Mouse (Mus musculus) forebrain, embryonic 12.5 days (tissue): ENCODE results near the gene Plxna4. TPM values are rescaled to one million over a fixed set of nuclear protein-coding genes. Genes with fewer than 3 reads are reported as not detected.

Source experiments
- ATAC-seq: fragments of 200-750 bp; cut with Nextera tagmentation; 2 replicates; pipeline ENCODE4 v1.8.0; 2017; ENCODE audit warnings: moderate TSS enrichment; ENCODE audit not compliant: low FRiP score
- H3K27ac ChIP-seq: fragments of 300-500 bp; sonication (generic); 2 replicates; pipeline ENCODE4 v1.5.1; 2016; ENCODE audit warnings: mild to moderate bottlenecking
- H3K27me3 ChIP-seq: fragments of 300-500 bp; sonication (generic); 2 replicates; pipeline ENCODE4 v1.6.1; 2016; ENCODE audit warnings: mild to moderate bottlenecking
- H3K36me3 ChIP-seq: fragments of 300-500 bp; sonication (generic); replicated peaks from 2 replicates; pipeline ENCODE4 v1.6.1; 2016; ENCODE audit warnings: mild to moderate bottlenecking
- H3K4me1 ChIP-seq: fragments of 300-500 bp; sonication (generic); 2 replicates; pipeline ENCODE4 v1.6.1; 2016
- H3K4me2 ChIP-seq: fragments of 300-500 bp; sonication (generic); 2 replicates; pipeline ENCODE4 v1.6.1; 2016; ENCODE audit warnings: mild to moderate bottlenecking, moderate library complexity
- H3K4me3 ChIP-seq: fragments of 300-500 bp; sonication (generic); replicated peaks from 2 replicates; pipeline ENCODE4 v1.5.1; 2016; ENCODE audit warnings: mild to moderate bottlenecking
- H3K9ac ChIP-seq: fragments of 300-500 bp; sonication (generic); 2 replicates; pipeline ENCODE4 v1.6.1; 2016; ENCODE audit warnings: mild to moderate bottlenecking
- H3K9me3 ChIP-seq: fragments of 300-500 bp; sonication (generic); 2 replicates; pipeline ENCODE4 v1.6.1; 2016
- WGBS: fragments of 180-500 bp; shearing (Covaris S2); methylation state at CpG from one replicate; pipeline ENCODE4 v1.1.7; 2016; 5-methylcytosine and 5-hydroxymethylcytosine counted together
- polyA plus RNA-seq: library from polyadenylated mRNA; unstranded; fragments of >200 nt; fragmentation: Nextera tagmentation; extraction: Ambion mirVana; gene quantifications from 2 replicates; pipeline ENCODE4 v1.2.1, GENCODE M21; 2016

The Plxna4 gene
- polyA plus RNA-seq, 1 experiment from 2014 or later, result 9.2 TPM

DNA sequence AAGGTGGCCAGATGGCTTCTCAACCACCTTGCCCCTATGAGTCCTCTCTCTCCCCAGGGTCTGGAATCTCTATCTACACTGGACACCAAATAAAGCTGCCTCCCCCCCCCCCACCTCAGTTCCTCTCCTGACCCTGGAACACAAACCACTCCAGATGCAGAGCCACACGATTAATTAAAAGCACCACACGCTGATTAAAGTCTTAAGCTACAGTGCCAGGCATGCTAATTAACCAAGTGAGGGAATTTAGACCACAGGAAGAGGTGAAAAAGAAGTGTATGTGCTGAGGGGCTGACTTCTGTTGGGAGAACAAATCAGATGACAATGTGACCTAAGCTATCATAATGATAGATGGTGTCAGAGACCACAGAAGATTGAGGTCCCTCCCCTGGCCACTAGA lies 332.8 kb downstream of the Plxna4 start:
- ATAC-seq, result no peak
- Histone ChIP-seq H3K9ac (no peak overlapping the region), H3K4me1 (peaks cover 16% of the 10 kb centered on the region), H3K36me3 (no peaks in the 10 kb centered on the region), H3K4me2 (no peak overlapping the region), H3K4me3 (no peak overlapping the region), H3K27ac (no peak overlapping the region), H3K9me3 (no peaks in the 10 kb centered on the region), H3K27me3 (no peaks in the 10 kb centered on the region)
- WGBS, result 11% methylated on average over 2 of the region's 2 CpGs

DNA sequence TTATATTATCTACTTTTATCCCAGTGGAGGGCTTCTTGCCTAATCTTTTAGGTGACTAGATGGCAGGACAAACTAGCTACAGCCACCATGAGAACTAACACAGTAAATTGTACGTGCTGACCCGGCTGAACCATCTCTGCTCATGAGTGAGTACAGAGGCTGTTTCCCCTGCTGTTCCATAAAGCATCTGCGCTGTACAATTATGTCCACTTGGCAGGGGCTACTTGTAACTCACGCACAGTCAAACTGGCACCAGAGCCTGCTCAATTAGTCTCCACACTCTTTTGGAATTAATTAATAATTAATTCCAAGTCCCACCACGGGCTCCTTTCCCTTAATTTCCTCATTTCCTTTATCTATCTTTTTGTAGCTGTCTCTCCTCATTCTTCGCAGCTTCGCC lies 335.8 kb downstream of the Plxna4 start:
- no peak overlapping the region for H3K9ac ChIP-seq
- no peaks in the 10 kb centered on the region for H3K36me3 ChIP-seq
- WGBS, result 66% methylated on average over 7 of the region's 7 CpGs
- no peak overlapping the region for H3K4me3 ChIP-seq
- no peak overlapping the region for H3K4me2 ChIP-seq
- ATAC-seq, result peak; percentile 51; the same call in 1 of the 2 replicates
- no peak overlapping the region for H3K27ac ChIP-seq
- H3K9me3 ChIP-seq, result no peaks in the 10 kb centered on the region
- H3K4me1 ChIP-seq, result peaks cover 14% of the 10 kb centered on the region
- no peaks in the 10 kb centered on the region for H3K27me3 ChIP-seq

DNA sequence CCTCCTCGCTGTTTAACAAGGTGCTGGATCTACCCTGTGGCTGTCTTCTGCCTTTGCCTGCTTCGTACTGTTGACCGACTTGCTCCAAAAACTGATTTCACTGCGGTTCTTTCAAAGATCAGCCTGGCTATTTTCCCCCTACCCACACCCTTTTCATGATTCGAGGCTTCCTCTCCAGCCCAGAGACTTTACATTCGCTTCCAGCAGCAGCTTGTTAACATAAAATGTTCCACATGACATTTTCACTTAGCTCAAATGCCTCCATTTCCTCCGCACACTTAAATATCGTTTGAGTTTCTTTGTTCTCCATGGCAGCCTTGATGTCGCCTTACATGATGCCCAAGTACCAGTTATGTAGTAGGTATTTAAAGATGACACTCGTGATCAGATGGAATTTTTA lies 336.3 kb downstream of the Plxna4 start:
- no peak for ATAC-seq
- H3K36me3 ChIP-seq, result no peaks in the 10 kb centered on the region
- H3K4me1 ChIP-seq, result peaks cover 14% of the 10 kb centered on the region
- no peak overlapping the region for H3K27ac ChIP-seq
- H3K4me2 ChIP-seq, result no peak overlapping the region
- H3K9ac ChIP-seq, result no peak overlapping the region
- 82% methylated on average over 10 of the region's 10 CpGs for WGBS
- no peaks in the 10 kb centered on the region for H3K9me3 ChIP-seq
- H3K4me3 ChIP-seq, result no peak overlapping the region
- 0 out of 2 replicates have a peak, but pooled peaks cover 1% of the 10 kb centered on the region for H3K27me3 ChIP-seq

DNA sequence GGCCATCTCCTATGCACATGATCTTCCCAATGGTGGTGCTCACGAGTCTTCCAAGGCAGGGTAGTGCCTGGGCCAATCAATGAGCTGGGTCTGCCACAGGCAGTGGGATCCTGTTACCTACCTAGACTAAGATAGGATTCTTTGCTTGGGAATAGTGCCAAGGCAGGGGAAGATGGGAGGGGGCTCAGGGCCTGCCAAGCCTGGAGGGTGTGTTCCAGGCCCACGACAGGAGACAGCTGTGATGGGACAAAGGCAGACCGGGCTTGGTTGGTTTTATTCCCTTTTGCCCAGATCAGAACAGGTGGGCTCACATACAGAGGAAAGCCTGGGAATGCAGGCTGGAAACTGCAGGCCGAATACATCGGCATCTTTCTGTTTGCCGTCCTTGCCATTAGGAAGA lies 342.0 kb downstream of the Plxna4 start:
- Histone ChIP-seq H3K9ac (no peak overlapping the region), H3K4me2 (no peak overlapping the region), H3K36me3 (no peaks in the 10 kb centered on the region), H3K27ac (no peak overlapping the region), H3K9me3 (no peaks in the 10 kb centered on the region), H3K4me3 (no peak overlapping the region), H3K4me1 (peaks cover 7% of the 10 kb centered on the region), H3K27me3 (peaks cover 8% of the 10 kb centered on the region; the same call in 1 of the 2 replicates)
- no peak for ATAC-seq
- WGBS, result 72% methylated on average over 6 of the region's 6 CpGs

DNA sequence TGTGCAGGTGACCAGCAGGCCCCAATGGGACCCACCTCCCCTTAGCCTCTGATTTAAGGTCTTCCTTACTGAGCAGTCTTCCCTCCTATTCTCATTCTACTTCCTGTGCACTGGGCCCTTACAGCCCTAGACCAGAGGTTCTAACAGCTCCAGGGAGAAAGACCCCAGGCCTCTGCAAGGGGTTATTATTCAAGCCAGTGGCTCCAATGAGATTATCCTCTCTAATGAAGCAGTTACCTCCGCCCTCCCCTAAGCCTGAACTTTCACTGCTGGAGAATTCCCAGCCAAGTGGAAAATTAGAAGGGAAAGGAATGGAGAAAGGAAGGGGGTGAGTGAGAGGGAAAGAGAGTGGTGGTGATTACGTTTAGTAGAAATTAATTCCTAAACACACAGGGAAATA lies 345.0 kb downstream of the Plxna4 start:
- Histone ChIP-seq H3K9me3 (no peaks in the 10 kb centered on the region), H3K36me3 (no peaks in the 10 kb centered on the region), H3K4me1 (peaks cover 7% of the 10 kb centered on the region), H3K27ac (no peak overlapping the region), H3K9ac (no peak overlapping the region), H3K4me2 (no peak overlapping the region), H3K4me3 (no peak overlapping the region), H3K27me3 (peaks cover 15% of the 10 kb centered on the region)
- ATAC-seq, result no peak
- 11% methylated on average over 2 of the region's 2 CpGs for WGBS

DNA sequence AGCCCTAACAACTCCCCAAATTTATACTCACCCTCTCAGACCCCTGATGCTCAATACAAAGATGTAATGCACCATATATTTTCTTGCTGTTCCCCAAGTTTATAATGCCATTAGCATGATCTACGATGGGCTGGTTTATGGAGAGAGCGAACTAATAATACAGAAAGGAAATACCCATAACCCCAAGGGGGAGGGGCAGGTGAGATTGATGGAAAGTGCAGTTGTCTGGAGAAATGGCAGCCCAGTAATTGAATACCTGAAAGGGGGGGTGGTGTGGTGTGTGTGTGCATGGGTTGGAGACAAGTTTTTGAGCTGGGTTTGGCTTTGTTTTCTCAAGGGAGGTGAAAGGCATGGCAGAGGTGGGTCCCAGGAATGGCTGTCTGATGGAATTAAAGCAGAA lies 356.6 kb downstream of the Plxna4 start:
- no peak overlapping the region for H3K9ac ChIP-seq
- H3K9me3 ChIP-seq, result no peaks in the 10 kb centered on the region
- no peaks in the 10 kb centered on the region for H3K36me3 ChIP-seq
- H3K4me1 ChIP-seq, result peaks cover 4% of the 10 kb centered on the region; the same call in 1 of the 2 replicates
- no peaks in the 10 kb centered on the region; the same call in 1 of the 2 replicates for H3K27me3 ChIP-seq
- 98% methylated on average over 2 of the region's 2 CpGs for WGBS
- ATAC-seq, result no peak
- H3K4me2 ChIP-seq, result no peak overlapping the region
- H3K27ac ChIP-seq, result no peak overlapping the region
- H3K4me3 ChIP-seq, result no peak overlapping the region

DNA sequence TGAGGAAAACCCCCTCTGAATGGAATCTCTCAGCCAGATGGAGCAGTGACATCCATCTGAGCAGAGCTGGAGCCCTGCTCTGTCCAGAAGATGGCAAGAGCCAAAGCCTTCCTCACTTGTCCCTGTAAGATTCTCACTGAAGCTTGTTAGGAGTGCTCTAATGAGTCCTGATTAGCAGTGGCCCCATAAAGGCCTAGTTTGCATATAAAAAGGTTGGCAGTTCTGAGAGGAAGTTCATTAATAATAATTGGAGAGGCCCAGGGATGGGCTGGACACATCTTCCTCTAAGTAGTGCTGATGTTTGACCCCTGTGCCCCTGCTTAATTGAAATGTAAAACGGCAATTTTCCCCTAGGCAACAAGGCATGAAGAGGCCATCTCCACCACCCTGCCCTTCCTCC lies 361.4 kb downstream of the Plxna4 start:
- no peak for ATAC-seq
- H3K27me3 ChIP-seq, result no peaks in the 10 kb centered on the region; the same call in 1 of the 2 replicates
- 25% methylated on average over 1 of the region's 1 CpGs for WGBS

DNA sequence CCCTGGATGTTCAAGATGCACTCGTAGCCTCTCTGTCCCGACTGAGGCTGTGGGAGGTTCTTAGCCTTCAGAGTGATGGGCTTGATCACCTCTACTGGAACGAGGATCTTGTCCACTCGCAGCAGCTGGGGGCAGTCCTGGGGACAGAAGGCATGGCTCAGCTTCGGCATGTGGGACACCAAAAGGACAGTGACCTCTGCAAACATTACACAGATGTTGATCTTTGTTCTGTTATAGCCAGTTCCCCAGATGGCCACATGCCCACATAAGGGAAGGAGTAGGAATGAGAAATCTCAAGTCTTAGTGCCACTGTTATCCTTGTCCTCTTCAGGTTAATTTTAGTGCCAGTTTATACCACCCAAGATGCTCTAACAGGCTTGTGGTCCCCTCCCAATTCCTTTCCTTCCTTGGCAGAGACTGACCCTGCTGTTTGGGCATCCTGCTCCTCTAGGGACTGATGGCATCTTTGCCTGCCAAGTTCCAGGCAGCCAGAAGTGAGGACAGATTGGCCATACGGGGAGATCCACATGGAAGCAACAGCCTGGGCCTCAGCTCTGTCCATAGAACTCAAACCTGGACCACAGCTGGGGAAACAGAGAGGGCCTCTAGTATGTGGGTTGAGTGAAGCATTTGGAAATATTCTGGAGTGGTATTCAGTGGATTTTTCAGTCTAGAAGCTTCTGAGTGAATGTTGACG lies 363.8 kb downstream of the Plxna4 start:
- Histone ChIP-seq H3K4me2 (no peak overlapping the region), H3K27me3 (no peaks in the 10 kb centered on the region; the same call in 1 of the 2 replicates), H3K4me1 (peaks cover 4% of the 10 kb centered on the region; the same call in 1 of the 2 replicates), H3K4me3 (no peak overlapping the region), H3K36me3 (no peaks in the 10 kb centered on the region), H3K27ac (no peak overlapping the region), H3K9me3 (no peaks in the 10 kb centered on the region), H3K9ac (no peak overlapping the region)
- ATAC-seq, result no peak
- WGBS, result 85% methylated on average over 7 of the region's 7 CpGs

More for the DNA sequence above, 361.4 kb downstream of the Plxna4 start:
- H3K27ac ChIP-seq, result no peak overlapping the region
- no peaks in the 10 kb centered on the region for H3K36me3 ChIP-seq
- H3K9me3 ChIP-seq, result no peaks in the 10 kb centered on the region
- no peak overlapping the region for H3K4me2 ChIP-seq
- no peak overlapping the region for H3K9ac ChIP-seq
- H3K4me3 ChIP-seq, result no peak overlapping the region
- H3K4me1 ChIP-seq, result peaks cover 4% of the 10 kb centered on the region; the same call in 1 of the 2 replicates

DNA sequence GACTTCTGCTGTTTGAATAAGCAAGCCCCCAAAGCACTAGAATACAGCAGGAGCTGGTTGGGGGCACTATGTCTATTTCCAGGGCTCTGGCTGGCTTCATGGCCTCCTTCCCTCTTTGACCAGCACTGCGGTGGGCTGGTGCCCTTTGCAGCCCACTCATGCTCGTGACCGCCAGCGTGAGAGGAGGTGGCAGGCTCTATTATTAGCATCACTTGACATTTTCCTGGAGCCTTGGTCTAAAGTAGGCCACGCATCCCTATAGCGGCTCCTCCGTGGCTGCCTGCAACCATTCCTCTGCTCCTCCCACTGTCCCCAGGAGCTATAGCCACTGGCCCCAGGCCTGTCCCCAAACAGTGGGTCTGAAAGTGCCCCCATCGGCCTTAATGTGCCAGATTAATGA lies 367.2 kb downstream of the Plxna4 start:
- Histone ChIP-seq H3K27ac (no peak overlapping the region), H3K4me3 (no peak overlapping the region), H3K9ac (no peak overlapping the region), H3K4me1 (no peaks in the 10 kb centered on the region), H3K36me3 (no peaks in the 10 kb centered on the region), H3K9me3 (no peaks in the 10 kb centered on the region), H3K27me3 (no peaks in the 10 kb centered on the region), H3K4me2 (no peak overlapping the region)
- no peak for ATAC-seq
- 90% methylated on average over 8 of the region's 8 CpGs for WGBS

DNA sequence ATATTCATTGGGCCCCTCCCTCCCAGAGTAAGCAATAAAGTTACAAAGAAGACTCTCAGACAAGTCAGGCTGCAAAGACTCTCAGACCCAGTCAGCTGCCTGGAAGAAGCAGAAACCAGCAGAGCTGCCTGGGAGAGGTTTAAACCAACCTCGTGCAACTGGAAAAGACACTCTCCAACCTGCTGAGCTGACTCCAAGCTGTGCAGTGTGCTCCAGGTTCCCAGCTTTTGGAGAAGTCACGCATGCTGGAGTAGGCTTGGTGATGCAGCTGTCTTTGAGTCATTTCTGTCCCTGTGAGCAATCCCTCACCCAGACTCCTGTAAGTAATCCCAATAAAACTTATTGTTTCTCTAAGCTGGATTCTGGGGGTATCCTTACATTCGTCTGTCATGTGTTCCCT lies 369.4 kb downstream of the Plxna4 start:
- Histone ChIP-seq H3K9ac (no peak overlapping the region), H3K4me3 (no peak overlapping the region), H3K27ac (no peak overlapping the region), H3K36me3 (no peaks in the 10 kb centered on the region), H3K4me2 (no peak overlapping the region), H3K27me3 (no peaks in the 10 kb centered on the region), H3K4me1 (no peaks in the 10 kb centered on the region), H3K9me3 (no peaks in the 10 kb centered on the region)
- no peak for ATAC-seq
- 81% methylated on average over 3 of the region's 3 CpGs for WGBS

DNA sequence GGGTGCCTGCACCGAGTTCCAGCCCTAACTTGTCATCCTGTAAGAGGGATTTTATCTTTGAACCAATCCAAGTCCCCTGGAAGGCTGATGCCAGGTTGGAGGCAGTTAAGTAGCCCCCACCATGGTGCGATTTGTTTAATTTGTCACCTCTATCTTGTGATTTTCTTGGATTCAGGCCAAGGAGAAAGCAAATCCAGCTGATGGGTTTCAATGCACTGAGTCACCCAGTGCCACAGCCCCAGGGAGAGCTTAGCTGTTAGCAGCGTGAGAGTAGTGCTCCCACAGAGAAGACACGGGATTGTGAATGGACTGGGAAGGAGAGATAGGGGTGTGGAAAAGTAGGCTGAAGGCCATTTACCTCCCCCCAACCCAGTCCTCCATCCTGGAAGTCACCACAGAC lies 375.6 kb downstream of the Plxna4 start:
- Histone ChIP-seq H3K4me3 (no peak overlapping the region), H3K9ac (no peak overlapping the region), H3K27me3 (no peaks in the 10 kb centered on the region), H3K36me3 (no peaks in the 10 kb centered on the region), H3K27ac (no peak overlapping the region), H3K4me2 (no peak overlapping the region), H3K9me3 (no peaks in the 10 kb centered on the region), H3K4me1 (no peaks in the 10 kb centered on the region)
- ATAC-seq, result no peak
- WGBS, result 57% methylated on average over 4 of the region's 4 CpGs

DNA sequence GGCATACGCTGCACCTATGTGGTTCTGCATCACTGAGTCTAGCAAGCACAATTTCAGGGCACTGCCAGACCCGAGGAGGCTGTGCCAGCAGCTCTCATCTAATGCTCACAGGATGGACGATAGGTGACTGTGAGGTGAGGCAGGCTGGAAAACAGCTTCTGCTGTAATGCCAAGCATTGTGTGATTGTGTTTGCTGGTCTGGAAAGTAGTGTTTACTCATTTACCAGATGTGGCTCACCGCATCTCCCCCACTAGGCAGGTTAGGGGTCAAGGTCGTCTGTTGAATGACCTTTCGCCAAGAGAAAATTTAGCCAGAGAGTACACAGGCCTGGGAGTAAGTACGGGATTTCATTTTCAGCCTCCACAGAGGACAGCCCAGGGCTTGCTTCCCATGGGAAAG lies 377.9 kb downstream of the Plxna4 start:
- 86% methylated on average over 7 of the region's 7 CpGs for WGBS
- no peaks in the 10 kb centered on the region for H3K9me3 ChIP-seq
- no peak overlapping the region for H3K4me2 ChIP-seq
- no peak overlapping the region for H3K9ac ChIP-seq
- H3K27ac ChIP-seq, result no peak overlapping the region
- no peaks in the 10 kb centered on the region for H3K36me3 ChIP-seq
- no peaks in the 10 kb centered on the region for H3K27me3 ChIP-seq
- H3K4me3 ChIP-seq, result no peak overlapping the region
- ATAC-seq, result no peak
- H3K4me1 ChIP-seq, result no peaks in the 10 kb centered on the region

DNA sequence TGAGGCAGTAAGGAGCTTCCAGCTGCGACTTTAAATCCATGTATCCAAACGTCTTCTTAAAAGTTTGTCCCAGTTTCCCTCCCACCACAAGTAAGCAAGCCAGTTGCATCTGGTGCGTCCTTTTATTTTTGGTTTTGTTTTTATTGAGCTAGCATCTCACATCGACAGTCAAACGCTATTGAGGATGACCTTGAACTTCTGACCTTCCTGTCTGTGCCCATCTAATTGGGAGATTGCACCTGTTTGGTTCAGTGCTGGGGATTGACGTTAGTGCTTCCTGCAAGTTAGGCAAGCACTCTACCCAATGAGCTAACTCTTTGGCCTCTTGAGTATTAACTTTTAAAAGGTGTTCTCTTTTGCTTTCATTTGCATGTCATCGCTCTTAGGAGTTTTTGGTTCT lies 379.0 kb downstream of the Plxna4 start:
- H3K36me3 ChIP-seq, result no peaks in the 10 kb centered on the region
- H3K9ac ChIP-seq, result no peak overlapping the region
- H3K4me1 ChIP-seq, result no peaks in the 10 kb centered on the region
- H3K4me2 ChIP-seq, result no peak overlapping the region
- H3K4me3 ChIP-seq, result no peak overlapping the region
- H3K9me3 ChIP-seq, result no peaks in the 10 kb centered on the region
- ATAC-seq, result no peak
- 86% methylated on average over 7 of the region's 7 CpGs for WGBS
- H3K27ac ChIP-seq, result no peak overlapping the region
- H3K27me3 ChIP-seq, result no peaks in the 10 kb centered on the region
